Mouse (Mus musculus): ENCODE data around the gene Pard3. TPM values are rescaled to one million over a fixed set of nuclear protein-coding genes. Genes with fewer than 3 reads are reported as not detected.

The Pard3 gene
- polyA plus RNA-seq, 1 experiment from 2014 or later: 54.3 TPM

GRCm38 (mm10) chr8:127516043-127516442, 452.4 kb downstream of the Pard3 start:
- no peaks in the 10 kb centered on the region for H3K36me3 ChIP-seq
- no peaks in the 10 kb centered on the region for H3K27me3 ChIP-seq
- H3K4me3 ChIP-seq: no peak overlapping the region
- H3K9me3 ChIP-seq: no peaks in the 10 kb centered on the region
- peak overlapping the region; percentile 17; the same call in 1 of the 2 replicates for H3K27ac ChIP-seq
- peaks cover 12% of the 10 kb centered on the region; the same call in 1 of the 2 replicates for H3K4me1 ChIP-seq
- ATAC-seq (ENCODE audit: insufficient number of reproducible peaks, insufficient read depth, low FRiP score, low TSS enrichment): no peak
- no peak overlapping the region for H3K4me2 ChIP-seq (replicated peaks)
- 50% methylated on average over 2 of the region's 2 CpGs for WGBS
- H3K9ac ChIP-seq: no peak overlapping the region

- H3K4me3 ChIP-seq: no peak overlapping the region
- no peak for ATAC-seq (ENCODE audit: insufficient number of reproducible peaks, insufficient read depth, low FRiP score, low TSS enrichment)
- H3K27me3 ChIP-seq: no peaks in the 10 kb centered on the region
- H3K9ac ChIP-seq: no peak overlapping the region
- H3K9me3 ChIP-seq: no peaks in the 10 kb centered on the region
- no peak overlapping the region for H3K27ac ChIP-seq
- 88% methylated on average over 4 of the region's 4 CpGs for WGBS
- no peak overlapping the region for H3K4me2 ChIP-seq (replicated peaks)
- H3K36me3 ChIP-seq: no peaks in the 10 kb centered on the region
- H3K4me1 ChIP-seq: no peaks in the 10 kb centered on the region
These were observed 462.0 kb downstream of the Pard3 start for GRCm38 (mm10) chr8:127525673-127526072.

GRCm38 (mm10) chr8:127528315-127528714, 464.6 kb downstream of the Pard3 start:
- Histone ChIP-seq H3K27ac (no peak overlapping the region), H3K4me2 (replicated peaks) (no peak overlapping the region), H3K27me3 (no peaks in the 10 kb centered on the region), H3K4me1 (peaks cover 4% of the 10 kb centered on the region; the same call in 1 of the 2 replicates), H3K9me3 (no peaks in the 10 kb centered on the region), H3K9ac (0 out of 2 replicates have a peak overlapping the region, but pooled peaks have one; percentile 12), H3K36me3 (no peaks in the 10 kb centered on the region), H3K4me3 (no peak overlapping the region)
- ATAC-seq (ENCODE audit: insufficient number of reproducible peaks, insufficient read depth, low FRiP score, low TSS enrichment): 0 out of 2 replicates have a peak, but pooled peaks have one; percentile 52
- WGBS: 95% methylated on average over 2 of the region's 2 CpGs

GRCm38 (mm10) chr8:127529746-127530145, 466.1 kb downstream of the Pard3 start:
- 78% methylated on average over 2 of the region's 2 CpGs for WGBS
- Histone ChIP-seq H3K9me3 (no peaks in the 10 kb centered on the region), H3K4me2 (replicated peaks) (no peak overlapping the region), H3K27me3 (no peaks in the 10 kb centered on the region), H3K4me3 (no peak overlapping the region), H3K9ac (no peak overlapping the region), H3K4me1 (peaks cover 7% of the 10 kb centered on the region; the same call in 1 of the 2 replicates), H3K36me3 (no peaks in the 10 kb centered on the region), H3K27ac (no peak overlapping the region)
- ATAC-seq (ENCODE audit: insufficient number of reproducible peaks, insufficient read depth, low FRiP score, low TSS enrichment): no peak

- Histone ChIP-seq H3K9ac (no peak overlapping the region), H3K4me2 (replicated peaks) (no peak overlapping the region), H3K4me3 (no peak overlapping the region), H3K27me3 (no peaks in the 10 kb centered on the region), H3K9me3 (no peaks in the 10 kb centered on the region), H3K36me3 (no peaks in the 10 kb centered on the region), H3K4me1 (peaks cover 9% of the 10 kb centered on the region; the same call in 1 of the 2 replicates), H3K27ac (no peak overlapping the region)
- ATAC-seq (ENCODE audit: insufficient number of reproducible peaks, insufficient read depth, low FRiP score, low TSS enrichment): no peak
- WGBS: 79% methylated on average over 3 of the region's 3 CpGs
These were observed 468.2 kb downstream of the Pard3 start for GRCm38 (mm10) chr8:127531866-127532265.

GRCm38 (mm10) chr8:127534789-127535188, 471.1 kb downstream of the Pard3 start:
- no peak overlapping the region for H3K4me2 ChIP-seq (replicated peaks)
- 72% methylated on average over 3 of the region's 3 CpGs for WGBS
- no peaks in the 10 kb centered on the region for H3K27me3 ChIP-seq
- peaks cover 9% of the 10 kb centered on the region; the same call in 1 of the 2 replicates for H3K4me1 ChIP-seq
- no peak for ATAC-seq (ENCODE audit: insufficient number of reproducible peaks, insufficient read depth, low FRiP score, low TSS enrichment)
- H3K9ac ChIP-seq: no peak overlapping the region
- no peaks in the 10 kb centered on the region for H3K9me3 ChIP-seq
- H3K4me3 ChIP-seq: no peak overlapping the region
- no peaks in the 10 kb centered on the region for H3K36me3 ChIP-seq
- H3K27ac ChIP-seq: no peak overlapping the region

- H3K9me3 ChIP-seq: no peaks in the 10 kb centered on the region
- no peak overlapping the region for H3K27ac ChIP-seq
- no peak overlapping the region for H3K4me3 ChIP-seq
- no peaks in the 10 kb centered on the region for H3K36me3 ChIP-seq
- H3K27me3 ChIP-seq: no peaks in the 10 kb centered on the region
- peaks cover 9% of the 10 kb centered on the region; the same call in 1 of the 2 replicates for H3K4me1 ChIP-seq
- H3K9ac ChIP-seq: no peak overlapping the region
- no peak overlapping the region for H3K4me2 ChIP-seq (replicated peaks)
- WGBS: 82% methylated on average over 8 of the region's 8 CpGs
- ATAC-seq (ENCODE audit: insufficient number of reproducible peaks, insufficient read depth, low FRiP score, low TSS enrichment): no peak
These were observed 471.6 kb downstream of the Pard3 start for GRCm38 (mm10) chr8:127535192-127535845.

GRCm38 (mm10) chr8:127535846-127536220, 472.1 kb downstream of the Pard3 start:
- peaks cover 9% of the 10 kb centered on the region; the same call in 1 of the 2 replicates for H3K4me1 ChIP-seq
- H3K36me3 ChIP-seq: no peaks in the 10 kb centered on the region
- no peak overlapping the region for H3K27ac ChIP-seq
- no peak overlapping the region for H3K4me3 ChIP-seq
- WGBS: 79% methylated on average over 1 of the region's 1 CpGs
- no peaks in the 10 kb centered on the region for H3K27me3 ChIP-seq
- no peak overlapping the region for H3K4me2 ChIP-seq (replicated peaks)
- no peaks in the 10 kb centered on the region for H3K9me3 ChIP-seq
- no peak overlapping the region for H3K9ac ChIP-seq
- no peak for ATAC-seq (ENCODE audit: insufficient number of reproducible peaks, insufficient read depth, low FRiP score, low TSS enrichment)

GRCm38 (mm10) chr8:127539803-127540202, 476.1 kb downstream of the Pard3 start:
- no peak overlapping the region for H3K4me2 ChIP-seq (replicated peaks)
- 89% methylated on average over 3 of the region's 3 CpGs for WGBS
- peaks cover 17% of the 10 kb centered on the region for H3K4me1 ChIP-seq
- ATAC-seq (ENCODE audit: insufficient number of reproducible peaks, insufficient read depth, low FRiP score, low TSS enrichment): no peak
- H3K4me3 ChIP-seq: no peak overlapping the region
- H3K36me3 ChIP-seq: no peaks in the 10 kb centered on the region
- no peak overlapping the region for H3K9ac ChIP-seq
- no peaks in the 10 kb centered on the region for H3K9me3 ChIP-seq
- no peak overlapping the region for H3K27ac ChIP-seq
- no peaks in the 10 kb centered on the region for H3K27me3 ChIP-seq

- H3K36me3 ChIP-seq: no peaks in the 10 kb centered on the region
- peaks cover 15% of the 10 kb centered on the region for H3K4me1 ChIP-seq
- no peak for ATAC-seq (ENCODE audit: insufficient number of reproducible peaks, insufficient read depth, low FRiP score, low TSS enrichment)
- no peak overlapping the region for H3K9ac ChIP-seq
- H3K4me2 ChIP-seq (replicated peaks): no peak overlapping the region
- H3K4me3 ChIP-seq: no peak overlapping the region
- H3K27ac ChIP-seq: no peak overlapping the region
- H3K9me3 ChIP-seq: no peaks in the 10 kb centered on the region
- no peaks in the 10 kb centered on the region for H3K27me3 ChIP-seq
- WGBS: 89% methylated on average over 3 of the region's 3 CpGs
These were observed 476.6 kb downstream of the Pard3 start for GRCm38 (mm10) chr8:127540273-127540672.

GRCm38 (mm10) chr8:127542162-127542561, 478.5 kb downstream of the Pard3 start:
- Histone ChIP-seq H3K9ac (no peak overlapping the region), H3K4me3 (no peak overlapping the region), H3K27me3 (no peaks in the 10 kb centered on the region), H3K4me2 (replicated peaks) (no peak overlapping the region), H3K4me1 (peaks cover 15% of the 10 kb centered on the region), H3K27ac (no peak overlapping the region), H3K36me3 (no peaks in the 10 kb centered on the region), H3K9me3 (no peaks in the 10 kb centered on the region)
- 84% methylated on average over 2 of the region's 2 CpGs for WGBS
- no peak for ATAC-seq (ENCODE audit: insufficient number of reproducible peaks, insufficient read depth, low FRiP score, low TSS enrichment)

- WGBS: 59% methylated on average over 7 of the region's 7 CpGs
- no peak overlapping the region for H3K4me2 ChIP-seq (replicated peaks)
- no peaks in the 10 kb centered on the region for H3K9me3 ChIP-seq
- H3K4me1 ChIP-seq: peaks cover 15% of the 10 kb centered on the region
- H3K27ac ChIP-seq: peak overlapping the region; percentile 9; the same call in 1 of the 2 replicates
- H3K27me3 ChIP-seq: no peaks in the 10 kb centered on the region
- no peaks in the 10 kb centered on the region for H3K36me3 ChIP-seq
- H3K9ac ChIP-seq: no peak overlapping the region
- ATAC-seq (ENCODE audit: insufficient number of reproducible peaks, insufficient read depth, low FRiP score, low TSS enrichment): no peak
- no peak overlapping the region for H3K4me3 ChIP-seq
These were observed 480.0 kb downstream of the Pard3 start for GRCm38 (mm10) chr8:127543676-127544075.

Measured in embryonic facial prominence, embryonic 12.5 days (tissue).